Mouse (Mus musculus) embryonic facial prominence, embryonic 13.5 days (tissue): ENCODE results near the gene Gm42417. TPM values are rescaled to one million over a fixed set of nuclear protein-coding genes. Genes with fewer than 3 reads are reported as not detected.

ENCODE experiments used
- ATAC-seq: fragments of 200-750 bp; cut with Nextera tagmentation; 2 replicates; pipeline ENCODE4 v1.8.0; 2017; ENCODE audit warnings: low read depth; ENCODE audit not compliant: insufficient number of reproducible peaks, insufficient read depth, low FRiP score, low TSS enrichment
- H3K27ac ChIP-seq: fragments of 300-500 bp; sonication (generic); 2 replicates; pipeline ENCODE4 v1.5.1; 2015; ENCODE audit warnings: moderate library complexity, mild to moderate bottlenecking, inconsistent platforms
- H3K27me3 ChIP-seq: fragments of 300-500 bp; sonication (generic); 2 replicates; pipeline ENCODE4 v1.6.1; 2015; ENCODE audit warnings: mild to moderate bottlenecking, inconsistent platforms
- H3K36me3 ChIP-seq: fragments of 300-500 bp; sonication (generic); 2 replicates; pipeline ENCODE4 v1.6.1; 2015; ENCODE audit warnings: mild to moderate bottlenecking, inconsistent platforms
- H3K4me1 ChIP-seq: fragments of 300-500 bp; sonication (generic); 2 replicates; pipeline ENCODE4 v1.6.1; 2015; ENCODE audit warnings: inconsistent platforms
- H3K4me2 ChIP-seq: fragments of 300-500 bp; sonication (generic); 2 replicates; pipeline ENCODE4 v1.6.1; 2015; ENCODE audit warnings: moderate library complexity, mild to moderate bottlenecking, inconsistent platforms
- H3K4me3 ChIP-seq: fragments of 300-500 bp; sonication (generic); 2 replicates; pipeline ENCODE4 v1.5.1; 2015; ENCODE audit warnings: mild to moderate bottlenecking, inconsistent platforms
- H3K9ac ChIP-seq: fragments of 300-500 bp; sonication (generic); 2 replicates; pipeline ENCODE4 v1.6.1; 2015; ENCODE audit warnings: mild to moderate bottlenecking, inconsistent platforms
- H3K9me3 ChIP-seq: fragments of 300-500 bp; sonication (generic); 2 replicates; pipeline ENCODE4 v1.6.1; 2016; ENCODE audit warnings: inconsistent platforms
- WGBS: fragments of 180-500 bp; shearing (Covaris S2); methylation state at CpG from one replicate; pipeline ENCODE4 v1.1.7; 2015; ENCODE audit warnings: mixed read lengths; 5-methylcytosine and 5-hydroxymethylcytosine counted together
- polyA plus RNA-seq: library from polyadenylated mRNA; unstranded; fragments of >200 nt; fragmentation: Nextera tagmentation; extraction: Ambion mirVana; gene quantifications from 2 replicates; pipeline ENCODE4 v1.2.1, GENCODE M21; 2015

Gm42417 gene
- polyA plus RNA-seq, 1 experiment from 2014 or later, result not detected

DNA sequence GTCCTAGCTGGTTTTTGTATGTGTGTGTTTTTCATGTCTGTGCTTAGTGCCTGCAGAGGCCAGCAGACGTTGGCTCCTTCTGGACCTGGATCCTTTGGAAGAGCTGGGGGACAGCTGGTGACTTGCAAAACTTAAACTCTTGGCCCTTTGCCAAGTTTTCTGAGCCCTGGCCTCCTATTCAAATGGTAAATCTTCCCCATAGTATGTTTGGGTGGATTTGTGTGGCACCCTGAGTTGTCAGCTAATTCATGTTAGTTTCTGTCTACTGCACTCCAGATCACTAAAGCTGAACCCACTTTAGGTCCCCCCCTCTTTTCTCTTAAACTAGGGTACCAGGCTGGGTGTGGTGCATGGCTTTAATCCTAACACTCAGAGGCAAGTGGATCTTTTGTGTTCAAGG lies 10.9 kb downstream of the Gm42417 start:
- Histone ChIP-seq H3K36me3 (peaks cover 48% of the 10 kb centered on the region), H3K4me1 (peaks cover 4% of the 10 kb centered on the region; the same call in 1 of the 2 replicates), H3K27ac (peak overlapping the region; percentile 44; the same call in 1 of the 2 replicates), H3K9me3 (no peaks in the 10 kb centered on the region), H3K4me2 (no peak overlapping the region), H3K9ac (no peak overlapping the region), H3K27me3 (no peaks in the 10 kb centered on the region), H3K4me3 (no peak overlapping the region)
- ATAC-seq, result no peak
- WGBS, result 25% methylated on average over 1 of the region's 1 CpGs

GRCm38 (mm10) chr1:36526903-36527302 lies 12.3 kb downstream of the Gm42417 start:
- no peak overlapping the region for H3K4me3 ChIP-seq
- H3K9me3 ChIP-seq, result no peaks in the 10 kb centered on the region
- no peak overlapping the region for H3K9ac ChIP-seq
- H3K27me3 ChIP-seq, result no peaks in the 10 kb centered on the region
- H3K36me3 ChIP-seq, result peaks cover 62% of the 10 kb centered on the region
- H3K4me2 ChIP-seq, result no peak overlapping the region
- ATAC-seq, result no peak
- peaks cover 4% of the 10 kb centered on the region; the same call in 1 of the 2 replicates for H3K4me1 ChIP-seq
- no peak overlapping the region for H3K27ac ChIP-seq
- 91% methylated on average over 10 of the region's 10 CpGs for WGBS

DNA sequence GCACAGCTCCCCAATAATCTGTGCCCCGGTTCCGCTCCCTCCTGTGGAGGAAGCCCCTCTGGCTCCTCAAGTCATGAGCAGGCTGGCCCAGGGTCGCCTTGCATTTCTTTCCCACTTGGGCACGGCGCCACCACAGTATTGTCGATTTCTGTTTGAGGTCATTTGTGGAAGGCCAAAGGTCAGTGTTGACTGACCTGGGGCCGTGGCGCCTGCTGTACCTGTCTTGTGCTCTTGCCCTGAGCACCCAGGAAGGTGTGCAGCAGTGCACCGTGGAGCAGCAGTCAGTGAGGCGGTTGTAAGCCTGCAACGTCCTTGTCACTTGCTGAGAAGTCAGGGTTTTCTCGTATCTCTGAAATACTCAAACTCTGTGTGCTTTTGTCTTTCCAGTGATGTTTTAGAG lies 13.5 kb downstream of the Gm42417 start:
- Histone ChIP-seq H3K4me2 (no peak overlapping the region), H3K9me3 (no peaks in the 10 kb centered on the region), H3K9ac (no peak overlapping the region), H3K27me3 (no peaks in the 10 kb centered on the region), H3K4me1 (peaks cover 4% of the 10 kb centered on the region; the same call in 1 of the 2 replicates), H3K36me3 (peaks cover 64% of the 10 kb centered on the region), H3K27ac (no peak overlapping the region), H3K4me3 (no peak overlapping the region)
- 86% methylated on average over 12 of the region's 12 CpGs for WGBS
- ATAC-seq, result no peak

GRCm38 (mm10) chr1:36524058-36524457 lies 15.2 kb downstream of the Gm42417 start:
- no peak overlapping the region for H3K4me3 ChIP-seq
- H3K9me3 ChIP-seq, result no peaks in the 10 kb centered on the region
- no peak for ATAC-seq
- H3K27ac ChIP-seq, result no peak overlapping the region
- WGBS, result 89% methylated on average over 5 of the region's 5 CpGs
- no peak overlapping the region for H3K9ac ChIP-seq
- no peak overlapping the region for H3K4me2 ChIP-seq
- H3K4me1 ChIP-seq, result peaks cover 4% of the 10 kb centered on the region; the same call in 1 of the 2 replicates
- H3K27me3 ChIP-seq, result no peaks in the 10 kb centered on the region
- H3K36me3 ChIP-seq, result peaks cover 81% of the 10 kb centered on the region

DNA sequence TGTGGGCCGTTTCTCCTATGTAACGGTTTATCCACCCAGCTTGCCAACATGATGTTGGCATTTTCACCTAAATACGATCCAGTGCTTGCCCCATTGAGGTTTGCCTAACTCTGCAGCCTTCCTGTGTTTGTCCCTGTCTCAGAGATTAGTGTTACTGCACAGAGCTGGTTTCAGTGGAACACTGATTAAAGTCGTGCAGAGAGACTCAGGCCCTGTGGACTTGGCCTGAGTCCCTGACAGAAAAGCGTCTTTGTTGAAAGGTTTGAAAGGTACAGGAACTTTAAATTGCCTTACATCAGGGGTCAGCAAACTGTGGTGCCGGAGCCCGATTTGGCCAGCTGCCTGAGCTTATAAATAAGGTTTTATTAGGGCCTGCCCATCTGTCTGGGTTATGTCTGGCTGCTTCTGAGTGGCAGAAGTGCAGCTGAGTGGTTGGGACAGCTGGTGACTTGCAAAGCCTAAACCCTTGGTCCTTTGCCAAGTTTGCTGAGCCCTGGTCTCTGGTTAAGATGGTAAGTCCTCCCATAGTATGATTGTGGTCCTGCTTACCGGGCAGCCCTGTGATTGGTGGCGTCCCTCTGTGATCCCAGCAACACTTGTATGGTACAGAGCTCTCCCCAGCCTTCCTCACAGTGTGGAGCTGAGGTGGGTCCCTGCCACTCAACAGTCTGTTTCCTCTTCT lies 15.8 kb downstream of the Gm42417 start:
- Histone ChIP-seq H3K9me3 (no peaks in the 10 kb centered on the region), H3K27me3 (no peaks in the 10 kb centered on the region), H3K36me3 (peaks cover 87% of the 10 kb centered on the region), H3K4me3 (no peak overlapping the region), H3K4me2 (no peak overlapping the region), H3K4me1 (peaks cover 2% of the 10 kb centered on the region; the same call in 1 of the 2 replicates), H3K9ac (no peak overlapping the region), H3K27ac (no peak overlapping the region)
- 77% methylated on average over 9 of the region's 9 CpGs for WGBS
- ATAC-seq, result no peak

DNA sequence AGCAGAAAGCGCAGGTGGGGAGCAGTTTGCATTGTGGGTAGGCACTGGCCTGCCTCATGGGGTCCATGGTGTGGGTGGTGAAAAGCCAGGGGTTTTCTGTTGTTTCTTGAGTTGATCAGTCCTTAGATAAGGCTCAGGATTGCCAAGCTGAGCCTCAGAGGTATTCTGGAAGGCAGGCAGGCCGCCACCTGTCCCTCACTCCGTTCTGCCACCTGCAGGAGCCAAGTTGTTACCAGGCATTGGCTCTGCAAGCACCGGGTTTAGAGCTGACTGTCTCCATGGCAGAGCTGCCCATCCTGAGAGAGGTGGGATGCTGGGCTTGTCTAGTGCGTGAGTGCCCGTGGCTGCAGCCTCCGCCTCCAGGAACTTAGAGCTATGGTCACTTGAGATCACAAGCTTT lies 17.0 kb downstream of the Gm42417 start:
- 90% methylated on average over 7 of the region's 7 CpGs for WGBS
- no peak for ATAC-seq
- no peak overlapping the region for H3K27ac ChIP-seq

GRCm38 (mm10) chr1:36519626-36520025 lies 19.6 kb downstream of the Gm42417 start:
- H3K4me2 ChIP-seq, result no peak overlapping the region
- no peak overlapping the region for H3K9ac ChIP-seq
- peaks cover 13% of the 10 kb centered on the region for H3K4me1 ChIP-seq
- no peaks in the 10 kb centered on the region for H3K9me3 ChIP-seq
- H3K4me3 ChIP-seq, result no peak overlapping the region
- WGBS, result 83% methylated on average over 11 of the region's 11 CpGs
- no peak for ATAC-seq
- no peak overlapping the region for H3K27ac ChIP-seq
- peaks cover 82% of the 10 kb centered on the region for H3K36me3 ChIP-seq
- no peaks in the 10 kb centered on the region for H3K27me3 ChIP-seq

More for the DNA sequence above, 17.0 kb downstream of the Gm42417 start:
- Histone ChIP-seq H3K9me3 (no peaks in the 10 kb centered on the region), H3K36me3 (peaks cover 96% of the 10 kb centered on the region), H3K4me3 (no peak overlapping the region), H3K4me2 (no peak overlapping the region), H3K4me1 (no peaks in the 10 kb centered on the region), H3K9ac (no peak overlapping the region), H3K27me3 (no peaks in the 10 kb centered on the region)

DNA sequence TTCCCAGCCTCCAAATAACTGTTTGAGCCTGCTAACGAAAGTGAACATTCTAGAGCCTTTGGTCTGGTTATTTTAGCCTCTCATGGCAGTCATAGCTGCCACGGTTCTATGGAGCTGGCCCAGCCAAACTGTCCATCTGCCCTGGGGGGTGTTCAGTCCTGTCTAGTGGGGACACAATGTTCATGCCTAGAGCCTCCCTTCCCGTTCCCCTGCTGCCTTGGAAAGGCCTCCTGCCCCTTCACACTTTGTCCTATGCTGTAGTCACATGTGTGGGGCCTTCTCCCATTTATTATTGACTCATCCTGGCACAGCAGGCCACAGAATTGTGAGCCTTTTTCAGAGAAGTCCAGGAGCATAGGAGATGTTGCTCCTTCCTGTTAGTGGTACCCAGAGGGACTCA lies 21.0 kb downstream of the Gm42417 start:
- Histone ChIP-seq H3K27ac (no peak overlapping the region), H3K9me3 (no peaks in the 10 kb centered on the region), H3K4me3 (no peak overlapping the region), H3K36me3 (peaks cover 74% of the 10 kb centered on the region), H3K9ac (peak overlapping the region; percentile 46; the same call in 1 of the 2 replicates), H3K27me3 (no peaks in the 10 kb centered on the region), H3K4me2 (no peak overlapping the region), H3K4me1 (peaks cover 27% of the 10 kb centered on the region)
- WGBS, result 76% methylated on average over 3 of the region's 3 CpGs
- ATAC-seq, result no peak

DNA sequence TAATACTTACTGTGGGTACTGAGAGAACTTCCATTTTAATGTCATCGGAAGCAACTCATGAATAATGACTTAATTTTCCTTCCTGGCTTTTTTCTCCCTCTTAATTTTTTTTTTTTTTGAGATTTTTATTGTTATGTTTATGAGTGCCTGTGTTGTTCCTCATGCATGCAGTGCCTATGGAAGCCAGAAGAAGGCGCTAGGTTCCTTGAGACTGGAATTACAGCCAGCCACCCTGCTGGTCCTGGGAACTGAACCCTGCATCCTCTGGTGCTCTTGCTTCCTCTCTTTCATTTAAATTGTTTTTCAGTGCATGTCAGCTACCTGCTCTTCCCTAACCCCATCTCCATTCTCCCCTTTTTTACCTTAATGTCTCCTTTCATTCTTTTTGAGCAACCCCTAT lies 25.5 kb downstream of the Gm42417 start:
- H3K4me2 ChIP-seq, result peak overlapping the region; percentile 96
- peak overlapping the region; percentile 75 for H3K4me3 ChIP-seq
- peaks cover 33% of the 10 kb centered on the region for H3K4me1 ChIP-seq
- no peaks in the 10 kb centered on the region for H3K9me3 ChIP-seq
- H3K9ac ChIP-seq, result no peak overlapping the region
- H3K27ac ChIP-seq, result no peak overlapping the region
- H3K27me3 ChIP-seq, result no peaks in the 10 kb centered on the region
- ATAC-seq, result no peak
- 52% methylated on average over 2 of the region's 2 CpGs for WGBS
- peaks cover 28% of the 10 kb centered on the region for H3K36me3 ChIP-seq

- H3K27ac ChIP-seq, result no peak overlapping the region
- H3K4me2 ChIP-seq, result peak overlapping the region; percentile 96
- H3K9ac ChIP-seq, result peak overlapping the region; percentile 87
- 7% methylated on average over 1 of the region's 1 CpGs for WGBS
- peaks cover 33% of the 10 kb centered on the region for H3K4me1 ChIP-seq
- H3K27me3 ChIP-seq, result no peaks in the 10 kb centered on the region
- no peaks in the 10 kb centered on the region for H3K9me3 ChIP-seq
- no peak for ATAC-seq
- H3K4me3 ChIP-seq, result peak overlapping the region; percentile 75
- peaks cover 24% of the 10 kb centered on the region for H3K36me3 ChIP-seq
Measured at GRCm38 (mm10) chr1:36513310-36513709, 25.9 kb downstream of the Gm42417 start.

DNA sequence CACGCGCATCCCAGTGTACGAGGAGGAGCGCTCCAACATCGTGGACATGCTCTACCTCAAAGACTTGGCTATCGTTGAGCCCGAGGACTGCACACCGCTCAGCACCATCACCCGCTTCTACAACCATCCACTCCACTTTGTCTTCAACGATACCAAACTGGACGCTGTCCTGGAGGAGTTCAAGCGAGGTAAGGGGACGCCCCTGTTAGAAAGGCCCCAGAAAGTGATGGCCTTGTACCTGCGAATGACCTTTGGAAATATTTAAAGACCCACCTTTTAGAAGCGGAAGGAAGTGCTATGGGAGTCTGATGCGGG lies 26.3 kb downstream of the Gm42417 start:
- Histone ChIP-seq H3K36me3 (peaks cover 23% of the 10 kb centered on the region), H3K9ac (peak overlapping the region; percentile 87), H3K4me1 (peaks cover 33% of the 10 kb centered on the region), H3K4me2 (peak overlapping the region; percentile 96), H3K4me3 (peak overlapping the region; percentile 75), H3K27me3 (no peaks in the 10 kb centered on the region), H3K27ac (peak overlapping the region; percentile 99; the same call in 1 of the 2 replicates), H3K9me3 (no peaks in the 10 kb centered on the region)
- ATAC-seq, result no peak
- WGBS, result under 1% methylated on average over 16 of the region's 16 CpGs
